Mouse (Mus musculus) brain, adult 10 weeks (tissue): ENCODE data around the gene Olfr294. TPM values are rescaled to one million over a fixed set of nuclear protein-coding genes. Genes with fewer than 3 reads are reported as not detected.

Source experiments
- polyA plus RNA-seq: library from polyadenylated mRNA; stranded (reverse); fragments of 350-450 nt; fragmentation: Illumina TruSeq; extraction: RNeasy Lipid Tissue Mini Kit (QIAGEN cat#74804); gene quantifications from one replicate; pipeline ENCODE4 v1.2.3, GENCODE M21; 2015; ENCODE audit warnings: low read depth, low replicate concordance

Olfr294 gene
- polyA plus RNA-seq = not detected

DNA sequence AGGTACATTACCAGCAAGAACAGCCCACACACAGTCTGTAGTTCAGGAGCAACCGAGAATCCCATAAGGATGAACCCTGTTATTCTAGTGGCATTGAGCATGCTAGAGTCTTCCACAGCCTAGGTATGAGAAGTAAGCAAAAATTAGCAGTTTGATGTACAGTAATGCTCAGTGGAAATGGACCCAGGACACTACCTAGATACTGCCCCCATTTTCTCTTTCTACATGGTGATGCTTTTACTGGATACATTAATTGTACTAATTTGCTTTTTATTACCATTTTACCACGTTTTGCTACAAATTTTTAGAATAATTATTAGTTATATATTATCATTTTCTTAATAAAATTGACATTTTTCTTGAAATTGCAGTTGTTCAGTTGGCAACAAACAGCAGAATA, at the start of gene Olfr294:
Gene Olfr294, minus strand, starts transcription at position 101 of the 400 bp plus-strand sequence.

GRCm38 (mm10) chr7:86648761-86649160, 32.3 kb upstream of the Olfr294 start, which contains the start of gene Olfr293:
TSS of gene Olfr293 (plus strand) at chr7:86649061.

GRCm38 (mm10) chr7:86583562-86583961, 32.9 kb downstream of the Olfr294 start, which contains the start of gene Olfr295:
TSS of gene Olfr295 (plus strand) at chr7:86583862.

Other genes starting within 250 kb of the Olfr294 start
- not detected for gene Olfr305, start 249.7 kb downstream of the Olfr294 start, polyA plus RNA-seq
- not detected for gene Olfr304, start 230.0 kb downstream of the Olfr294 start, polyA plus RNA-seq
- gene Olfr303, start 218.9 kb downstream of the Olfr294 start, polyA plus RNA-seq = not detected
- gene Olfr301, start 212.8 kb downstream of the Olfr294 start, polyA plus RNA-seq = not detected
- not detected for gene Olfr299, start 156.7 kb downstream of the Olfr294 start, polyA plus RNA-seq
- gene Olfr298, start 124.2 kb downstream of the Olfr294 start, polyA plus RNA-seq = not detected
- gene Olfr297, start 96.7 kb downstream of the Olfr294 start, polyA plus RNA-seq = not detected
- gene Olfr295, start 32.8 kb downstream of the Olfr294 start, polyA plus RNA-seq = not detected
- not detected for gene Olfr293, start 32.4 kb upstream of the Olfr294 start, polyA plus RNA-seq
- gene Olfr292, start 71.7 kb upstream of the Olfr294 start, polyA plus RNA-seq = not detected
- 7.3 TPM for gene Folh1, start 159.3 kb upstream of the Olfr294 start, polyA plus RNA-seq
- gene Vmn2r77, start 178.4 kb upstream of the Olfr294 start, polyA plus RNA-seq = not detected